Mouse (Mus musculus) cerebellum, postnatal 36 days (tissue): ENCODE measurements at regions not wholly inside any gene's neighbourhood (a gene's known extent, or its start where the extent isn't known, plus 50 kb on each side); places are given as distances from the start of the nearest gene placed in this dataset.

ENCODE experiments used
- DNase-seq, 2 experiments: peaks; one replicate each; pipeline ENCODE4 v3.0.0; 2021 to 2022; ENCODE audit warnings: mixed read lengths in 2 of 2

DNA sequence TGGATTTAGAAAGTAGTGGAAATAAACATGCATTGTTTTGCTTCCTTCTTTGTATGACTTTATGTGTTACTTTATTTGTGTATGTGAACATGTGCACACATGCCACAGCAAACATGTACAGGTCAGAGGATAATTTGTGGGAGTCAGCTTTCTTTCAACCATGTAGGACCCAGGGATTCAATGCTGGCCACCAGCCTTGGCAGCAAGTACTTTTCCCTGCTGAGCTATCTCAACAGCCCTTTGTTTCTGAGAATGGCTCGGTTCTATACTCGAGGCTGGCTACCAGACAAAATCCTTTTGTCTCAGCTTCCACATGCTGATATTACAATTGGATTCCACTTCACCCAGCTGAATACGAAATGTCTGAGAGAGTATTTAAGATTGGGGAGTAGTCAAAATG is 349.9 kb downstream of the Zfp619 start:
- no peak for DNase-seq

DNA sequence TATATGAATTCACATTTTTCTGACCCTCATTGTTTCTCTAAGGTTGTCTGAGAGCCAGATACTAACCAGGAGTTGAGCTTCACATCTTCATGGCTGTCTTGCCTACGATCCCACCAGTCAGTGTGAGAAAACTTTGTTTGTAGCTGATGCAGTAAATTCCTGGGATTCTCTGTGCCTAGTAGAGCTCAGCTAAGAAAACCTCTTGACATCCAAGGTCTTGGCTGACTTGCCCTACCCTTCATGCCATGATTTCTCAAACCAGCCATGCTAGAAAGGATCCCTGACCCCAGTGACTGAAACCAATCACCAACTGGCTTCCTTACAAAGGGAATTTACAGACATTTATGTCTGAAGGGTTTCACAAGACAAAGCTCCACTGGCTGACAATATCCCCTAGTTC is 364.5 kb downstream of the Zfp619 start:
- no peak for DNase-seq

DNA sequence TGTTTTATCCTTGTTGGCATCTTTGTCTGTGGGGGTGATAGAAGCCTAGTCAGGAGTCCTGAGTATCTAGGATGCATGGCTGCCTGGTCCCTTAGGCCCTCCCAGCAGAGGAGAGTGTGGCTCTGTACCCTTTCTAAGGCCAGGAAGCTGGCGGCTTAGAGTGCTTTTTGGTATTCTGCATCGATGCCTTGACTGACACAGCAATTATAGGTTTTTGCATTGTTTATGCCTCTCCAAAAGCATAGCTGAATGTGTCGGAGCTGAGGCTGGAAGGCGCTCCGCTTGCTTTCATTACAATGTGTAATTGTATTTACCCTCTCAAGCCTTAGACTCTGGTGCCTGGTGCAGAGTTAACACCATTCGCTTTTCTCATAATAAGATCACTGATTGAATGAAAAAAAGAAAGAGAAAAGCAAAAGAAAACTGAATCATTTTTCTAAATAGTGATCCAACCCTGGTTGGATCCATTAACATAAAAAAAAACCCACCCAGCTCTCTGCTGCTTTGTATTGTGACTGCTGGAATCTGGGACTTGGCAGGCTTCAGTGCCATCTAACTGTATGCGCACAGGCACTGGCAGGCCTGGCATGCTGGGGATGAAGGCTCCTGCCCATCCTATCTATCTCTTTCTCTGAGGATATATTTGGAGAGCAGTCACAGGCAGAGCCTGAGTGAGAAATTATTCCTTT is 376.8 kb downstream of the Zfp619 start:
- no peak for DNase-seq

DNA sequence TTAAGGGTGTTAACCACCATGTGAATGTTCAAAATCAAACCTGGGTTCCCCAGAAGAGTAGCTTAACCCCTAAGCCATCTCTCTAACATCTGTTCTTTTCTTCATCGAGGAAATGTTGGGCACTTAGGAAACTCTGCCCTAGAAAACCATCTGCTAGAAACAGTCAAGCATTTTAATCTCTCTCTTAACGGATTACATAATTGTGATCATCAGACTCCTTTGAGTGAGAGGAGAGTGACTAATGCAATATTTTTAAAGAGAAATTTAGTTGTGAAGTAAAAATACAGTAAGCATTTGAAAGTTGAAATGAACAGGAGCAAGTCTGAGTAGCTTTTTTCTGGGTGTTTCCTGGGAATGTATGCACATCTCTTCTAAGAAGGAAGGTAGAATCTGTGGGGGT is 379.4 kb downstream of the Zfp619 start:
- no peak for DNase-seq

DNA sequence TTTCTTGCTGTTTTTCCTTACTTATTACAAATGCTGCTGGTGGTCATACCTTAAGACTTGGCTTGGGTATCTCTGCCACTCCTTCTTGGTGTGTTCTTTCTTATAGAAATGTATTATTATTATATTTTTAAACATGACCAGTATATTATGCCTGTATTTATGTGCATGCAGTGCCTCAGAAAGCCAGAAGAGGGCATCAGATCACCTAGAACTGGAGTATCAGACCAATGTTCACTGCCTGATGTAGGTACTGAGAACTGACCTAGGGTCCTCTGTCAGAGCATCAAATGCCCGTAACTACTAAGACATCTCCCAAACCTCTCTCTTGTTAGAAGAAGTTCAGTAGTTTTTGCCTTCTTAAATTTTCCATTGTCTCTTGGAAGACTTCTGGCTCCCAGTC is 380.7 kb downstream of the Zfp619 start:
- no peak for DNase-seq

DNA sequence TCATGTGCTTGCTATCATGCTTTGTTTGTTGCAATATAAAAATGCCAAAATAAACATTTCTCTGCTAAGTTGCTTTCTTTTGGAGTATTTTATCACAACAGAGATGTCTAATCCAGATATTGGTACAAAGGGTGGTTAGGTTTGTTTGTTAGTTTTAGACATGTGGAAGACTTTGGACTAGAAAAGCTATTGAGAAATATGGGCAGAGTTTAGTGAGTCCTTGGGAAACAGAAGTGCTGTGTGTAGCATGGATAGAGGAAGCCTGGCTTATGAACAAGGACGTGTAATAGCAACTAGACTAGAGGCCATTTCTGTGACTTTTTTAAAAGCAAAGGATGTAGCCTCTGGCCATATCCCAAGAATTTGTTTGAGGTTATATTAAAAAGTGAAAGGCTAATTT is 416.4 kb downstream of the Zfp619 start:
- DNase-seq, result no peak

DNA sequence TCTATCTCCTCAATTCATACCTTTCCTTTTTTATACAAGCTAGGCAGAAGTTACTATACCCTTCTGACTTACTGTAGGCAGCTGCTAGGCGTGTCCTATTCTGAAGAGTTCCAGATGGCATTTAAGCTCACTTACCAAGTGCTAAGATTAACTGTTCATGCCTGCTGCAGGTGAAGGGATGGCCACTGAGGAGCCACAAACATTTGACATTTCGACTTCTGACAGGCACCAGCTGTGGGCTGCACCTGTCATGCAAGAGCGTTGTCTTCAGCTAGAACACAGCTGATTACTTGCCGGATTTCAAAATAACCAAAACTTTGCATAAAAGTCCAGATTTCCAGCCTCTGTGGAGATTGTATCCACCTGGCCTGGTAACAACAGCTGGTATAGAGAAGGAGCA is 419.7 kb downstream of the Zfp619 start:
- DNase-seq, result no peak

DNA sequence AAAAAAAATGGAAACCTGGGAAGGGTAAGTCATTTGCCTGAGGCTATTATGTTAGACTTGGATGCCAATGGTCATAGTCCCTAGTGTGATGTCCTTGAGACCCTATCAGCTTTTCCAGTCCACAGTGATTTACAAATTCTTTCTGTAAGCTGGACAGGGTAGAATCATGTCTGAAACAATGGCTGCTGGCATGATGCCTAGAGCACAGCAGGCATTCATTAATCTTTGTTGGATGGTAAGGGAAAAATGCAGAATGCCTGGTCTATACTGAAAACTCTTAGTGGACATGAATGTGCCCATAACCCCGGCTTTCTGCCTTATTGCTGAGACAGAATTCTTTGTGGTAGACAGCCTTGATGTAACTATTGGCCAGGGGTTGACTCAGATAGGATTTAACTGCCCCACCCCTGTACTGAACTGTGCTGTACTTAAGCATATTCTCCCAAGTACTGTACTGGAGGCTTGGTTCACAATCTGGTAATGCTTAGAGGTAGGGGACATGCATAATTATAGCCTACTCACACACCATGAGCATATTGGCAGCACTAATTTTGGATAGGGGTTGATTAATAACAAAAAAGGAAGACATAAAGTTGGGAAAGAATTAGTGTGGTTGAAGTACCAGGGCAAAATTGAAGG is 424.8 kb downstream of the Zfp619 start:
- DNase-seq, result peak; percentile 5 to 6

DNA sequence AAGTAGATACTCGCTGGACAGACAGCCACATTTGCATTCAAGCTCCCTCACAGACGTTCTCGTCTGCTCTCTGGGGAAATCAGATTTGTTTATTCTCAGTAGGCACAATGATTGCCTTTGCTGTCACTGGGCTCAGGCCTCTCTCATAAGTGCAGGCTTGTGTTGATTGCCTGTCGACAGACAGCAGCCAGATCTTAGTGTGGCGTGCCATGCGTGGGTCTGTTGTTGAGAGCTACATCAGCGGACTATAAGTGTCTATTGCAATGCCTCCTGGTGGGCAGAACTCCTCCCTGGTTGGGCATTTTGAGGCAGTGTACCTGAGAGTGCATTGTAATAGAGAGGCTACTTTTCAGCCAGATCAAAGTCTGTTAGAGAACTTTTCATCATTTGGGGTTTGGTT is 436.5 kb downstream of the Zfp619 start:
- no peak for DNase-seq

DNA sequence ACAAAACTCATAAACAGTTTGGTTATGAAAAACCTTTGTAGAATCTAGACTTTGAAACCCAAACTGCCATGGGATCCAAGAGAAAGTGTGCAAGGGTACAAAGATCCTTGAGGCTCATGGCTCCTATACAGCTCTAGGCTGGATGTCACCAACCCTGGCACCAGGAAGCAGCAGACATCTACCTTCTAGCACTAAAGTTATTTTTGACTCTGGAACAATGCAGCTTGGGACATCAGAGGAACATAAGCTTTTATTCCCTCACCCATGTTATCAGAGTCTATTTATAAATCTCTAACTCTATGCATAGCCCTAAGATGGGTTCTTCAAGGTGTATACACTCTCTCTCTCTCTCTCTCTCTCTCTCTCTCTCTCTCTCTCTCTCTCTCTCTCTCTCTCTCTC is 437.4 kb downstream of the Zfp619 start:
- no peak for DNase-seq

DNA sequence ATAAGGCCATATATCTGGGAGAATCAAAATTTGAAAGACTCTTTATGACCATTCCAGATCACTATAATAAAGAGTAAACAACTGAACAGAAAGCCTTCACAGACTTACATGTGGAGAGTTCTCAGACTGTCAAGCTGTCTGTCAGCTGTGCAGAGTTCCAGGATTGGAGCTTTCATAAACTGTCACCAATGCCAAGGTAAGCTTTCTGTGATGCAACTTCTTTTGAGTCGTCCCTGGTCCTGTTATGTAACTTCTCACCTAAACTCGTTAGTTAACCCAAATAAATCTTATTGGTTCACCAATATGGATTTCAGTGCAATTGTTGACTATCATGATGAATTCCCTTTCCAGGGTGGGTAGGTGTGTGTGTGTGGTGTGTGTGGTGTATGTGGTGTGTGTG is 460.6 kb downstream of the Zfp619 start:
- DNase-seq, result no peak

DNA sequence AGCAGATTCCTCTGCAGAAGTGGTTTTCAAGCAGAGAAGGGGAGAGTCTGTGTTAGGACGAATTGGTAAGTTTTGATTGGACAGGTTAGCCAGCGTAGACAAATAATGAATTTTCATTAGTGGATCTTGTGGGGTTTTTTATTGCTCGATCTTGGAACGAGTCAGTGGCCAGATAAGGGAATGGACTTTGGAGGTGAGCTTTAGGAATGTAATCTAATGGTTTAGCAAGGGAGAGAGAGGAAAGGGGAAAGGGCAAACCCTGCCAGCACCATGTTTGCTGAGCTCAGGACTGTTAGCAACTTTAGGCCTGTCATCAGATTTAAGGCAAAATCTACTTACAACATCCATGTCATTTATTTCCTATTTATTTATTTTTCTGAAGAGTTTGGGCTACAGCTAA is 464.1 kb downstream of the Zfp619 start:
- no peak for DNase-seq
